Mouse (Mus musculus) heart, adult 2 months (tissue): ENCODE data around the gene Gm20388.

Source experiments
- CTCF ChIP-seq: fragments of 200-600 bp; IDR thresholded peaks from 2 replicates; pipeline ENCODE4 v1.8.1; 2022; ENCODE audit warnings: antibody characterized with exemption, mild to moderate bottlenecking, moderate library complexity
- POLR2A ChIP-seq: fragments of 200-500 bp; IDR thresholded peaks from 2 replicates; pipeline ENCODE4 v1.6.1; 2011; ENCODE audit warnings: mild to moderate bottlenecking, low read depth, low read length, control low read depth; ENCODE audit not compliant: insufficient read depth

DNA sequence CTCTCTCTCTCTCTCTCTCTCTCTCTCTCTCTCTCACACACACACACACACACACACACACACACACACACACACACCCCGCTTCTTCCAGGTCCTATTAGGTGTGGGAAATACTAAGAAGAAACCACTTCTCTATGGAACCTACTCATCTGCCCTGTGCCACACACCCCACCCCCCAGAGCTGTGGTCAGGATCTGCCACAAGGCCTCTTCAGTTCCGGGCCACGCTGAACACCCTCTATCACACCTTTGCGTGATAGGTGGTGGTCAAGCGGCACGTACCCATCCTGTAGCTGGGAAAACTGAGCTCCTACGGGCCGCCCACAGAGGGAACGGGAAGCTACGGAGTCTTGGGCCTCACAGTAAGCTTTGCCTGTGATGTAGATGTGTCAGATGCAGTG, 555.6 kb downstream of the Gm20388 start:
- TF ChIP-seq POLR2A (no peak), CTCF (no peak)
